In genomic region chr6:4722739-4723138, GRCm38 (mm10) we compare ENCODE assay signal across 25 mouse cellular contexts. TPM values are rescaled to one million over a fixed set of nuclear protein-coding genes. Genes with fewer than 3 reads are reported as not detected.
DNase-seq lines count a peak whose midpoint lies in the region; ATAC-seq and TF ChIP-seq lines count a peak whose summit lies in the region.
"Had no signal": no experiment of that assay in that cellular context is flagged by ENCODE, and none has a peak within 500 bp of the region (broad histone marks: within the 10 kb centered on the region; RNA-seq: fewer than 3 reads in every experiment).

No protein-coding gene starts in this region.

- no peak for TF ChIP-seq POLR2A in heart, adult 2 months (IDR thresholded peaks at IDR 0.05; ENCODE audit: insufficient read depth, low read depth, low read length)

- H3K27me3 ChIP-seq in heart, adult 2 months (ENCODE audit: control insufficient read depth, insufficient read depth, low read length) = no peaks in the 10 kb centered on the region
- H3K27me3 ChIP-seq in hindbrain, embryonic 16.5 days (replicated peaks; ENCODE audit: control insufficient read depth, insufficient read depth, low read length) = no peaks in the 10 kb centered on the region
- no peaks in the 10 kb centered on the region for H3K27me3 ChIP-seq in hindbrain, embryonic 14.5 days (ENCODE audit: control insufficient read depth, insufficient read depth, low read length)
- no peaks in the 10 kb centered on the region for H3K27me3 ChIP-seq in midbrain, embryonic 16.5 days (ENCODE audit: control insufficient read depth, insufficient read depth, low read depth, low read length)
- H3K27me3 ChIP-seq in midbrain, embryonic 10.5 days (ENCODE audit: low read depth, poor library complexity, severe bottlenecking) = no peaks in the 10 kb centered on the region
- H3K27me3 ChIP-seq: CH12.LX; forebrain, embryonic 13.5 days; heart, embryonic 12.5 days; heart, embryonic 15.5 days; intestine, embryonic 15.5 days had no signal

- TF ChIP-seq EP300 in heart, adult 2 months (IDR thresholded peaks at IDR 0.05; ENCODE audit: insufficient read depth, low read depth, low read length) = no peak

- no peak overlapping the region for H3K27ac ChIP-seq in heart, adult 2 months
- H3K27ac ChIP-seq in hindbrain, embryonic 16.5 days (ENCODE audit: low read depth, low read length) = no peak overlapping the region
- H3K27ac ChIP-seq in hindbrain, embryonic 14.5 days = no peak overlapping the region
- H3K27ac ChIP-seq in midbrain, embryonic 16.5 days (ENCODE audit: low read length) = peak overlapping the region; percentile 26; the same call in 1 of the 2 replicates
- no peak overlapping the region for H3K27ac ChIP-seq in midbrain, embryonic 10.5 days (replicated peaks)
- H3K27ac ChIP-seq: forebrain, embryonic 10.5 days; heart, embryonic 15.5 days; intestine, embryonic 15.5 days had no signal

- no peaks in the 10 kb centered on the region for H3K79me2 ChIP-seq in heart, adult 2 months (replicated peaks; ENCODE audit: control insufficient read depth, insufficient read depth, low read length)

- H3K9ac ChIP-seq in heart, adult 2 months (ENCODE audit: low read depth, low read length) = no peak overlapping the region
- no peak overlapping the region for H3K9ac ChIP-seq in hindbrain, embryonic 16.5 days (ENCODE audit: low read depth, low read length)
- no peak overlapping the region for H3K9ac ChIP-seq in hindbrain, embryonic 14.5 days
- no peak overlapping the region for H3K9ac ChIP-seq in midbrain, embryonic 16.5 days (ENCODE audit: low read depth, low read length)
- H3K9ac ChIP-seq: forebrain, embryonic 13.5 days; heart, embryonic 12.5 days; heart, embryonic 15.5 days; intestine, embryonic 15.5 days had no signal

- 88% methylated on average over 13 of the region's 13 CpGs for WGBS in heart, adult 2 months
- 83% methylated on average over 13 of the region's 13 CpGs for WGBS in hindbrain, embryonic 16.5 days
- 80% methylated on average over 13 of the region's 13 CpGs for WGBS in hindbrain, embryonic 14.5 days
- 71% methylated on average over 13 of the region's 13 CpGs for WGBS in midbrain, embryonic 16.5 days
- WGBS in midbrain, embryonic 10.5 days = 87% methylated on average over 13 of the region's 13 CpGs

- no peak overlapping the region for H3K4me3 ChIP-seq in heart, adult 2 months
- no peak overlapping the region for H3K4me3 ChIP-seq in hindbrain, embryonic 16.5 days (ENCODE audit: low read length)
- H3K4me3 ChIP-seq in hindbrain, embryonic 14.5 days (replicated peaks; ENCODE audit: low read length) = no peak overlapping the region
- no peak overlapping the region for H3K4me3 ChIP-seq in midbrain, embryonic 16.5 days (ENCODE audit: low read depth, low read length)
- H3K4me3 ChIP-seq in midbrain, embryonic 10.5 days = no peak overlapping the region
- H3K4me3 ChIP-seq: forebrain, embryonic 10.5 days; forebrain, embryonic 13.5 days; heart, embryonic 12.5 days; heart, embryonic 15.5 days; intestine, embryonic 15.5 days had no signal

- DNase-seq in heart, adult 11 months = peak; percentile 37
- DNase-seq in heart, adult 2 months = no peak
- DNase-seq in hindbrain, embryonic 14.5 days (ENCODE audit: low spot score) = no peak
- DNase-seq in midbrain, embryonic 10.5 days (ENCODE audit: low spot score) = no peak
- DNase-seq in kidney, postnatal 10 days = no peak
- DNase-seq: adrenal gland, postnatal 10 days; adrenal gland, postnatal 36 days; B cell, adult 2 months; cerebellum, adult 18-20 months; cerebellum, adult 9-10 months; cerebellum, postnatal 14 days; gastrocnemius, postnatal 10 days; gastrocnemius, postnatal 36 days; heart, postnatal 10 days; heart, postnatal 36 days had no signal

- peak; percentile 57; the same call in 1 of the 2 replicates for ATAC-seq in hindbrain, embryonic 16.5 days
- no peak for ATAC-seq in hindbrain, embryonic 14.5 days (ENCODE audit: low FRiP score)
- ATAC-seq in midbrain, embryonic 16.5 days = peak; percentile 57
- ATAC-seq: intestine, embryonic 15.5 days; Patski had no signal

- H3K9me3 ChIP-seq in hindbrain, embryonic 16.5 days (ENCODE audit: control insufficient read depth, low read length) = no peaks in the 10 kb centered on the region
- H3K9me3 ChIP-seq in hindbrain, embryonic 14.5 days (ENCODE audit: control insufficient read depth, low read length) = no peaks in the 10 kb centered on the region
- H3K9me3 ChIP-seq in midbrain, embryonic 16.5 days (replicated peaks; ENCODE audit: control insufficient read depth, low read length, poor library complexity, severe bottlenecking) = no peaks in the 10 kb centered on the region
- no peaks in the 10 kb centered on the region for H3K9me3 ChIP-seq in midbrain, embryonic 10.5 days (replicated peaks)
- H3K9me3 ChIP-seq: forebrain, embryonic 10.5 days; forebrain, embryonic 13.5 days; G1E; heart, embryonic 12.5 days; heart, embryonic 15.5 days; intestine, embryonic 15.5 days had no signal

- H3K4me2 ChIP-seq in hindbrain, embryonic 16.5 days (ENCODE audit: low read length) = no peak overlapping the region
- H3K4me2 ChIP-seq in hindbrain, embryonic 14.5 days (replicated peaks) = no peak overlapping the region
- H3K4me2 ChIP-seq in midbrain, embryonic 16.5 days (ENCODE audit: low read length) = no peak overlapping the region
- H3K4me2 ChIP-seq: forebrain, embryonic 13.5 days; heart, embryonic 12.5 days; heart, embryonic 15.5 days; intestine, embryonic 15.5 days had no signal

- no peaks in the 10 kb centered on the region for H3K36me3 ChIP-seq in heart, adult 2 months (ENCODE audit: control insufficient read depth, insufficient read depth, low read length)
- H3K36me3 ChIP-seq in hindbrain, embryonic 16.5 days (ENCODE audit: control insufficient read depth, insufficient read depth, low read length) = no peaks in the 10 kb centered on the region
- H3K36me3 ChIP-seq in hindbrain, embryonic 14.5 days (replicated peaks; ENCODE audit: control insufficient read depth, insufficient read depth) = no peaks in the 10 kb centered on the region
- H3K36me3 ChIP-seq in midbrain, embryonic 16.5 days (ENCODE audit: control insufficient read depth, insufficient read depth, low read length) = no peaks in the 10 kb centered on the region
- H3K36me3 ChIP-seq in midbrain, embryonic 10.5 days = no peaks in the 10 kb centered on the region
- H3K36me3 ChIP-seq: forebrain, embryonic 10.5 days; G1E; heart, embryonic 12.5 days; heart, embryonic 15.5 days; intestine, embryonic 15.5 days had no signal

- H3K4me1 ChIP-seq in heart, adult 2 months (ENCODE audit: control insufficient read depth, insufficient read depth, low read length) = no peaks in the 10 kb centered on the region
- no peaks in the 10 kb centered on the region; the same call in none of the 2 replicates for H3K4me1 ChIP-seq in hindbrain, embryonic 16.5 days (ENCODE audit: control insufficient read depth, insufficient read depth, low read depth, low read length)
- peaks cover 19% of the 10 kb centered on the region; the same call in 1 of the 2 replicates for H3K4me1 ChIP-seq in hindbrain, embryonic 14.5 days (replicated peaks; ENCODE audit: control insufficient read depth, insufficient read depth, low read length)
- H3K4me1 ChIP-seq in midbrain, embryonic 16.5 days (ENCODE audit: control insufficient read depth, insufficient read depth, low read length) = peaks cover 18% of the 10 kb centered on the region
- peaks cover 30% of the 10 kb centered on the region for H3K4me1 ChIP-seq in midbrain, embryonic 10.5 days
- H3K4me1 ChIP-seq: heart, embryonic 15.5 days; intestine, embryonic 15.5 days had no signal

- TF ChIP-seq CTCF in heart, adult 2 months (IDR thresholded peaks at IDR 0.05) = no peak

- intact Hi-C loops in heart, adult 2 months (cut with DNase I) = no loop called here

RNA-seq across cellular contexts. Expression of gene Sgce, which starts 24.3 kb away (rescaled TPM):
- 10 to 100 TPM; 19.4 to 19.5 TPM for total RNA-seq in heart, adult 2 months (2021)
- polyA plus RNA-seq in heart, adult 2 months (2012; rRNA removed) = 12.5 and 19.7 TPM in 2 replicates
- polyA plus RNA-seq in hindbrain, embryonic 16.5 days (2015; fragmentation: Nextera tagmentation; extraction: Ambion mirVana) = 58.3 and 59.7 TPM in 2 replicates
- 51.0 and 55.5 TPM in 2 replicates for polyA plus RNA-seq in hindbrain, embryonic 14.5 days (2014; fragmentation: Nextera tagmentation; extraction: Ambion mirVana)
- 61.4 and 65.8 TPM in 2 replicates for polyA plus RNA-seq in midbrain, embryonic 16.5 days (2015; fragmentation: Nextera tagmentation; extraction: Ambion mirVana)
- polyA plus RNA-seq in midbrain, embryonic 10.5 days (2016; fragmentation: Nextera tagmentation; extraction: Ambion mirVana) = 65.2 and 67.6 TPM in 2 replicates
- total RNA-seq: CH12.LX had no signal
- polyA plus RNA-seq: G1E had no signal

RNA-seq across cellular contexts. Expression of gene Peg10, which starts 24.4 kb away (rescaled TPM):
- total RNA-seq in heart, adult 2 months (2021) = 1 to 10 TPM; 1.0 to 1.1 TPM
- 0.55 and 0.85 TPM in 2 replicates for polyA plus RNA-seq in heart, adult 2 months (2012; rRNA removed)
- polyA plus RNA-seq in hindbrain, embryonic 16.5 days (2015; fragmentation: Nextera tagmentation; extraction: Ambion mirVana) = 4.6 and 7.0 TPM in 2 replicates
- polyA plus RNA-seq in hindbrain, embryonic 14.5 days (2014; fragmentation: Nextera tagmentation; extraction: Ambion mirVana) = 10.5 and 12.2 TPM in 2 replicates
- 6.3 and 7.9 TPM in 2 replicates for polyA plus RNA-seq in midbrain, embryonic 16.5 days (2015; fragmentation: Nextera tagmentation; extraction: Ambion mirVana)
- 8.7 and 8.8 TPM in 2 replicates for polyA plus RNA-seq in midbrain, embryonic 10.5 days (2016; fragmentation: Nextera tagmentation; extraction: Ambion mirVana)
- total RNA-seq: CH12.LX had no signal
- polyA plus RNA-seq: G1E had no signal
